Mouse (Mus musculus) forebrain, embryonic 16.5 days (tissue): ENCODE results near the gene Azin2. TPM values are rescaled to one million over a fixed set of nuclear protein-coding genes. Genes with fewer than 3 reads are reported as not detected.

Experiments used
- ATAC-seq: fragments of 200-750 bp; cut with Nextera tagmentation; 2 replicates; pipeline ENCODE4 v1.8.0; 2017; ENCODE audit warnings: mild to moderate bottlenecking, moderate library complexity
- H3K27ac ChIP-seq: fragments of 300-500 bp; sonication (generic); 2 replicates; pipeline ENCODE4 v1.5.1; 2014; ENCODE audit warnings: low read length, control low read depth
- H3K27me3 ChIP-seq: fragments of 300-500 bp; sonication (generic); replicated peaks from 2 replicates; pipeline ENCODE4 v1.6.1; 2014; ENCODE audit warnings: low read length; ENCODE audit not compliant: control insufficient read depth, insufficient read depth
- H3K36me3 ChIP-seq: fragments of 300-500 bp; sonication (generic); 2 replicates; pipeline ENCODE4 v1.6.1; 2014; ENCODE audit not compliant: control insufficient read depth, insufficient read depth
- H3K4me1 ChIP-seq: fragments of 300-500 bp; sonication (generic); replicated peaks from 2 replicates; pipeline ENCODE4 v1.6.1; 2014; ENCODE audit warnings: low read length; ENCODE audit not compliant: control insufficient read depth, insufficient read depth
- H3K4me2 ChIP-seq: fragments of 300-500 bp; sonication (generic); 2 replicates; pipeline ENCODE4 v1.6.1; 2014; ENCODE audit warnings: mild to moderate bottlenecking, low read length, control low read depth
- H3K4me3 ChIP-seq: fragments of 300-500 bp; sonication (generic); replicated peaks from 2 replicates; pipeline ENCODE4 v1.5.1; 2014; ENCODE audit warnings: mild to moderate bottlenecking, low read length, control low read depth
- H3K9ac ChIP-seq: fragments of 300-500 bp; sonication (generic); replicated peaks from 2 replicates; pipeline ENCODE4 v1.6.1; 2014; ENCODE audit warnings: low read depth, low read length, control low read depth
- H3K9me3 ChIP-seq: fragments of 300-500 bp; sonication (generic); 2 replicates; pipeline ENCODE4 v1.6.1; 2016; ENCODE audit warnings: low read length; ENCODE audit not compliant: control insufficient read depth
- WGBS: fragments of 180-500 bp; shearing (Covaris S2); extraction: QIAGEN DNeasy Blood & Tissue Kit; methylation state at CpG from one replicate; pipeline ENCODE4 v1.1.7; 2014; 5-methylcytosine and 5-hydroxymethylcytosine counted together
- polyA plus RNA-seq: library from polyadenylated mRNA; unstranded; fragments of >200 nt; fragmentation: Nextera tagmentation; extraction: Ambion mirVana; gene quantifications from 2 replicates; pipeline ENCODE4 v1.2.1, GENCODE M21; 2015

Gene Azin2
- polyA plus RNA-seq, 1 experiment from 2014 or later, result 10.3 TPM

DNA sequence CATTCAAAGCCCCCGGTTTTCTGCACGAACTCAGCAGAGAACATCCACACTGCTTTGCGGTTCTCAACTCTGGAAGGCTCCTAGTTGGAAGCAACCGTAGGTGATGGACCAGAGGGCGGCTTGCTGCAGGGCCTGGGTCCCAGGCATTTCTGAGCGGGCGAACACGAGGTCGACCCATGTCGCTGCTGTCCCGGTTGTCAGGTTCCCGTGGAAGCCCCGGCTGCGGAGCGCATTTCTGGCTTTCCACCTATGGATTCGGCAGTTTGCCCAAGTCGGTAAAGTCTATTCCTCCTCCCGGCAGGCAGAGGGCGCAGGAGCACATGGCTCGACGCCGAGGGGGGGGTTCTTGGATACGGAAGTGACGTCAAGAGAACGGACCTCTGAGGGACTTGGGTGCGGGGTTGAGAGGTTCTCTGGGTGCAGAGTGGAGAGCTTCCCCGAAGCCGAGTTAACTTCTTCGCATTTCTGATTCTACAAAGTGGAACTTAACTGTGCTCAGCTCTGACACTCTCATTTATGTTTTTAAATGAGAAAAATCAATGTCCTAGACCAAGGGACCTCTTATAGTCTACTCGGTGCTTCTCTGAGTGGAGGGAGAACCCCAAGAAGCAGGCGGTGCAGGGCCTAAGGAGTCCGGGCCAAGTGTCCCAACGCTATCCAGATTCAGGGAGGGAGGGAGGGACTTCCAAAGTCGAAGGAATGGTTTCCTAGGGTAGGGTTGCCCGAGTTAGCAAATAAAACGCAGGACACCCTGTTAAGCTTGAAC is 37.2 kb downstream of the Azin2 start:
- ATAC-seq, result peak; percentile 88
- Histone ChIP-seq H3K27ac (no peak overlapping the region), H3K4me1 (peaks cover 8% of the 10 kb centered on the region; the same call in 1 of the 2 replicates), H3K27me3 (peaks cover 8% of the 10 kb centered on the region; the same call in 1 of the 2 replicates), H3K4me2 (peak overlapping the region; percentile 57), H3K9me3 (no peaks in the 10 kb centered on the region), H3K36me3 (no peaks in the 10 kb centered on the region), H3K9ac (peak overlapping the region; percentile 53), H3K4me3 (peak overlapping the region; percentile 38)
- 13% methylated on average over 36 of the region's 36 CpGs for WGBS

DNA sequence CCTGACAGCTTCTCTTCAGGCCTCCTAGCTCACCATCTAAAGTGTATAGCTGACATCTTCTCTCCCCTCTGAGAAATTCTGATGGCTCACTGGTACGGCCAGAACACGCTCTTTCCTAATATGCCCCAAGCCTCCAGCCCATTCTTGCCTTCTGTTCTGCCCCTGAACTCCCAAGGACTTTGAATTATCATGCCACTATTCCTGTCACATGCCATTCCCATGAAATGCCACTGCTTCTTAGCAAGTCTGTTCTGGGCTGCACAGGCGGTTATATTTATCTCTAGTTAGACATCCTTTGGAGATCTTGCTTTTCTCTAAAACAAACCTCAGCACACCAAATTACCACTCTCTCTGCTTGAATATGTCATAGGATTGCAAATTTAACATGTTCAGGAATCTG is 38.6 kb downstream of the Azin2 start:
- H3K27ac ChIP-seq, result no peak overlapping the region
- no peak for ATAC-seq
- H3K9me3 ChIP-seq, result no peaks in the 10 kb centered on the region
- H3K27me3 ChIP-seq, result peaks cover 8% of the 10 kb centered on the region; the same call in 1 of the 2 replicates
- no peak overlapping the region for H3K9ac ChIP-seq
- 91% methylated on average over 3 of the region's 3 CpGs for WGBS
- no peak overlapping the region for H3K4me2 ChIP-seq
- H3K36me3 ChIP-seq, result no peaks in the 10 kb centered on the region
- no peak overlapping the region for H3K4me3 ChIP-seq
- peaks cover 8% of the 10 kb centered on the region; the same call in 1 of the 2 replicates for H3K4me1 ChIP-seq

GRCm38 (mm10) chr4:128919106-128919505 is 43.1 kb downstream of the Azin2 start:
- no peak overlapping the region for H3K4me3 ChIP-seq
- H3K4me1 ChIP-seq, result peaks cover 5% of the 10 kb centered on the region
- H3K27ac ChIP-seq, result no peak overlapping the region
- no peak for ATAC-seq
- H3K9me3 ChIP-seq, result no peaks in the 10 kb centered on the region
- peaks cover 8% of the 10 kb centered on the region; the same call in 1 of the 2 replicates for H3K27me3 ChIP-seq
- H3K9ac ChIP-seq, result no peak overlapping the region
- no peaks in the 10 kb centered on the region for H3K36me3 ChIP-seq
- no peak overlapping the region for H3K4me2 ChIP-seq
- 30% methylated on average over 10 of the region's 10 CpGs for WGBS

DNA sequence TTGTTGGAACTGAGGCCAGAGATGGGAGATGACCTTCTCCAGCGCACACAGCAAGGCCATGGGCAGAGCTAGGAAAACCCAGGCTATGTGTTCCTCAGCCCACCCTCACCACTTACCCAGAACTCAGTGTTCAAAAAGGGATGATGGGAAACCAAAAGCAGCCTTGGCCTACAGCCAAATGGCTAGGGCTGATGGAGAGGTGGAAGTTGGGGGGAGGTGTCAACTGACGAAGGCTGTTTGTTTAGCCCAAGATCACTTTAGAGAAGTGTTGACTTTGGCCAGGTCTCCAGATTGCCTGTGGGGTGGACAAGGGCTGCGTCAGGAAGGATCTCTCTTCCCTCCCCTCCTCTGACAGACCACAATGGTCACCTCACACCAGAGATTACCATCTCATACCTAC is 44.1 kb downstream of the Azin2 start:
- Histone ChIP-seq H3K27me3 (no peaks in the 10 kb centered on the region; the same call in 1 of the 2 replicates), H3K27ac (peak overlapping the region; percentile 75), H3K4me1 (peaks cover 5% of the 10 kb centered on the region), H3K36me3 (no peaks in the 10 kb centered on the region), H3K4me2 (no peak overlapping the region), H3K9ac (no peak overlapping the region), H3K4me3 (no peak overlapping the region), H3K9me3 (no peaks in the 10 kb centered on the region)
- WGBS, result 61% methylated on average over 3 of the region's 3 CpGs
- peak; percentile 49 for ATAC-seq

GRCm38 (mm10) chr4:128917756-128918155 is 44.5 kb downstream of the Azin2 start:
- H3K27me3 ChIP-seq, result no peaks in the 10 kb centered on the region; the same call in 1 of the 2 replicates
- H3K4me2 ChIP-seq, result no peak overlapping the region
- no peak overlapping the region for H3K4me3 ChIP-seq
- no peaks in the 10 kb centered on the region for H3K9me3 ChIP-seq
- peaks cover 5% of the 10 kb centered on the region for H3K4me1 ChIP-seq
- H3K9ac ChIP-seq, result no peak overlapping the region
- peak; percentile 59 for ATAC-seq
- 46% methylated on average over 6 of the region's 6 CpGs for WGBS
- H3K27ac ChIP-seq, result peak overlapping the region; percentile 75
- no peaks in the 10 kb centered on the region for H3K36me3 ChIP-seq

DNA sequence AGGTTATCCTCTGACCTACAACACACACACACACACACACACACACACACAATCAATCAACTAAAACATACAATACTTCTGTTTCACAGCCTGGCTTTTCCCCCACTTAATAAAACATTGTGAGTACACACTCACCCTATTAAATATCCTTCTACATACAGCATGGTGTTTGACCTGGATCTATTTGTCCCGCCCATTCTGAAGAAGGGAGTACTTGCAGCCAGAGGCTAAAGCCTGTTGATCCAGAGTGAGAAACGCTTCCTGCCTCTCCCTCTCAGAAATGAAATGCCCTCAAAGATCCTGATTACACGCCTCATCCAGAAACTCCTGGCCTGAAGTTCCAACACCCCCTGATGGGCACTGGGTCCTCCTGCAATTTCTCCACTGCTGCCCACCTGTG is 45.1 kb downstream of the Azin2 start:
- ATAC-seq, result no peak
- no peak overlapping the region for H3K27ac ChIP-seq
- 78% methylated on average over 3 of the region's 3 CpGs for WGBS

GRCm38 (mm10) chr4:128913794-128914193 is 48.4 kb downstream of the Azin2 start:
- H3K9ac ChIP-seq, result no peak overlapping the region
- ATAC-seq, result no peak
- no peak overlapping the region for H3K4me2 ChIP-seq
- H3K27me3 ChIP-seq, result no peaks in the 10 kb centered on the region
- WGBS, result 27% methylated on average over 4 of the region's 4 CpGs
- no peaks in the 10 kb centered on the region for H3K9me3 ChIP-seq
- no peaks in the 10 kb centered on the region for H3K36me3 ChIP-seq
- H3K4me1 ChIP-seq, result peaks cover 5% of the 10 kb centered on the region
- H3K4me3 ChIP-seq, result no peak overlapping the region
- H3K27ac ChIP-seq, result no peak overlapping the region

More for the DNA sequence above, 45.1 kb downstream of the Azin2 start:
- peaks cover 5% of the 10 kb centered on the region for H3K4me1 ChIP-seq
- no peaks in the 10 kb centered on the region for H3K9me3 ChIP-seq
- H3K4me2 ChIP-seq, result no peak overlapping the region
- H3K36me3 ChIP-seq, result no peaks in the 10 kb centered on the region
- H3K4me3 ChIP-seq, result no peak overlapping the region
- H3K27me3 ChIP-seq, result no peaks in the 10 kb centered on the region; the same call in 1 of the 2 replicates
- no peak overlapping the region for H3K9ac ChIP-seq

DNA sequence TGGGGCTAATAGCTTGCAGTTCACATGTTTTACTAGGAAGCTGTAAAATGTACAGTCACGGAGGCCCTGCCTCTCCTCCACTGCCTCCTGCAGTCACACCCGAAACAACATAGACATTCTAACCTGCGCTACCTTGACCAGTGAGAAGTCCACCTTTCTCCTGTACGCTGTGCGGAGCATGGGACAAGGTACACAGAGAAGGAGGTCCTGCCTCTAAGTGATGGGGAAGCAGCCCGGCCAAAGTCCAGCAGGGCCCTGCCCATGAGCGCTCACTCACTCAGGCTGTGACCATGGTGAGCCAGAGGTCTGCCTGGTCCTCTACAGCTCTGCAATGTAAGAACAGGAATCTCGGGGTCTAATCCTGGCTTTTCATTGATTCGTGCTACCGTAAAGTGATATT is 50.2 kb downstream of the Azin2 start:
- Histone ChIP-seq H3K4me3 (no peak overlapping the region), H3K36me3 (no peaks in the 10 kb centered on the region), H3K9me3 (no peaks in the 10 kb centered on the region), H3K9ac (no peak overlapping the region), H3K4me1 (no peaks in the 10 kb centered on the region), H3K27ac (no peak overlapping the region), H3K27me3 (no peaks in the 10 kb centered on the region), H3K4me2 (no peak overlapping the region)
- 95% methylated on average over 10 of the region's 10 CpGs for WGBS
- no peak for ATAC-seq

DNA sequence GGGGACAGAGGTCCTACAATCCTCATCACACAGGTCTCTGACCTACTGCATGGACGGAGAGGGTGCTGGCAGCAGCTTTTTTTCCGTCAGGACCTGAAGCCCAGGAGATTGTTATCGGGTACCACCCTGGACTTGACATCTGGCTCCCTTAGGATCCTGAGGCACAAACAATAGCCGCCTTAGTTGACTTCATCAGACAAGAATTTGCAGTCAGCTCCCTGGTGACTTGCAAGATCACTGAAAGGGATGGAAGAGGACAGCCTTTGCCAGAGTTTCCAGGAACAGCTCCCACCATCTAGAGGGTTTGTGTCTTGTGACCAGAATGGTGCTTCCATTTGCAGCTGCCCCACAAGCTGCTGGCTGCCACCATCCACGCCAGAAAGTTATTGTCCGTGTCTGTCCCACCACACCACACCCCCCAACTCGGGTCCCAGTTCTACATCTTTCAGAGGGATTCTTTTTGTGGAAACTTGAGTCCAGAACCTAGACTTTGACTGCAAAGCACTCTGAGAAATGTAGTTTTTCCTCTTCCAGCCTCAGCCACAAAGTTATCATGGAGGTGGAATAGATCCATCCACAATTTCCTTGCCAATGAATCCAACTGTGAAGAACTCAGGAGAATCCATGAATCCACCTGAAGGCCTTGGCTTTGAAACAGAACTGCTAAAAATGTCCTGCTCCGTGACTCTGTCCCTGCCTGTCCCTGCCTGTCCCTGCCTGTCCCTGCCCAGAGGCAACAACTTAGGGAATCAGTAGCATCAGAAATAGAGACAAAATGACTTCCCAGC is 51.8 kb downstream of the Azin2 start:
- no peaks in the 10 kb centered on the region for H3K9me3 ChIP-seq
- no peaks in the 10 kb centered on the region for H3K36me3 ChIP-seq
- no peak overlapping the region for H3K27ac ChIP-seq
- no peak overlapping the region for H3K9ac ChIP-seq
- H3K4me3 ChIP-seq, result no peak overlapping the region
- ATAC-seq, result no peak
- H3K27me3 ChIP-seq, result no peaks in the 10 kb centered on the region
- no peaks in the 10 kb centered on the region for H3K4me1 ChIP-seq
- H3K4me2 ChIP-seq, result no peak overlapping the region
- 83% methylated on average over 8 of the region's 8 CpGs for WGBS
